Mouse (Mus musculus) heart, adult 2 months (tissue): ENCODE measurements around the gene Ccdc84. TPM values are rescaled to one million over a fixed set of nuclear protein-coding genes. Genes with fewer than 3 reads are reported as not detected.

Source experiments
- DNase-seq, 2 experiments: peaks; one replicate each; pipeline ENCODE4 v3.0.0; 2021
- H3K27ac ChIP-seq: fragments of 200-600 bp; 2 replicates; pipeline ENCODE4 v1.8.1; 2022
- H3K27me3 ChIP-seq: fragments of 200-500 bp; 2 replicates; pipeline ENCODE4 v1.6.1; 2012; ENCODE audit warnings: mild to moderate bottlenecking, low read length, inconsistent platforms, mixed read lengths; ENCODE audit not compliant: control insufficient read depth, insufficient read depth
- H3K36me3 ChIP-seq: fragments of 200-500 bp; 2 replicates; pipeline ENCODE4 v1.6.1; 2012; ENCODE audit warnings: low read length, inconsistent platforms; ENCODE audit not compliant: control insufficient read depth, insufficient read depth
- H3K4me1 ChIP-seq: fragments of 200-500 bp; 2 replicates; pipeline ENCODE4 v1.6.1; 2011; ENCODE audit warnings: low read length; ENCODE audit not compliant: control insufficient read depth, insufficient read depth
- H3K4me3 ChIP-seq: fragments of 200-600 bp; 2 replicates; pipeline ENCODE4 v1.8.1; 2022
- H3K79me2 ChIP-seq: fragments of 200-500 bp; replicated peaks from 2 replicates; pipeline ENCODE4 v1.6.1; 2012; ENCODE audit warnings: mild to moderate bottlenecking, inconsistent platforms, low read length, moderate library complexity, mixed read lengths; ENCODE audit not compliant: control insufficient read depth, insufficient read depth
- H3K9ac ChIP-seq: fragments of 200-500 bp; 2 replicates; pipeline ENCODE4 v1.6.1; 2012; ENCODE audit warnings: low read depth, mild to moderate bottlenecking, control low read depth, inconsistent platforms, low read length, mixed read lengths
- CTCF ChIP-seq: fragments of 200-600 bp; IDR thresholded peaks from 2 replicates; pipeline ENCODE4 v1.8.1; 2022; ENCODE audit warnings: antibody characterized with exemption, mild to moderate bottlenecking, moderate library complexity
- EP300 ChIP-seq: fragments of 200-500 bp; IDR thresholded peaks from 2 replicates; pipeline ENCODE4 v1.6.1; 2011; ENCODE audit warnings: low read depth, low read length, control low read depth; ENCODE audit not compliant: insufficient read depth
- POLR2A ChIP-seq: fragments of 200-500 bp; IDR thresholded peaks from 2 replicates; pipeline ENCODE4 v1.6.1; 2011; ENCODE audit warnings: mild to moderate bottlenecking, low read depth, low read length, control low read depth; ENCODE audit not compliant: insufficient read depth
- WGBS: fragments of 180-500 bp; shearing (Covaris S2); methylation state at CpG from one replicate; pipeline ENCODE4 v1.1.7; 2018; 5-methylcytosine and 5-hydroxymethylcytosine counted together
- intact Hi-C: fragments of 180-260 bp; cut with DNase I; formaldehyde crosslinking; loops from one replicate; pipeline ENCODE4 v1.15.1; 2025
- polyA plus RNA-seq: library from polyadenylated mRNA; depleted of rRNA; stranded (reverse); fragments of >200 nt; gene quantifications from 2 replicates; pipeline ENCODE4 v1.2.3, GENCODE M21; 2012
- total RNA-seq, 2 experiments: library from RNA; stranded (reverse); gene quantifications; 2 replicates each; pipeline ENCODE4 v1.2.3; 2021

Gene Ccdc84
- total and polyA plus RNA-seq, 3 experiments: 5.5 to 10.5 (median 5.7) TPM

- under 1% methylated on average over 24 of the region's 24 CpGs for WGBS
- H3K4me1 ChIP-seq: peaks cover 1% of the 10 kb centered on the region; the same call in 1 of the 2 replicates
- no peaks in the 10 kb centered on the region for H3K79me2 ChIP-seq
- no peaks in the 10 kb centered on the region for H3K27me3 ChIP-seq
- H3K36me3 ChIP-seq: peaks cover 12% of the 10 kb centered on the region
- H3K27ac ChIP-seq: peak overlapping the region; percentile 94
- peak overlapping the region; percentile 79 for H3K4me3 ChIP-seq
- peak overlapping the region; percentile 92 for H3K9ac ChIP-seq
- intact Hi-C loops: no loop called here
- TF ChIP-seq POLR2A (no peak), EP300 (no peak), CTCF (no peak)
- no peak for DNase-seq
Observed at GRCm38 (mm10) chr9:44407752-44408097, 10.6 kb downstream of the Ccdc84 start.

- peak within 1 kb of the TSS; percentile 79 for H3K4me3 ChIP-seq
- DNase-seq: peak; percentile 94
- peak within 1 kb of the TSS; percentile 94 for H3K27ac ChIP-seq
- under 1% methylated on average over 51 of the region's 51 CpGs for WGBS
- peaks cover 1% of the 10 kb centered on the region; the same call in 1 of the 2 replicates for H3K4me1 ChIP-seq
- no peaks in the 10 kb centered on the region for H3K79me2 ChIP-seq
- peaks cover 12% of the 10 kb centered on the region for H3K36me3 ChIP-seq
- H3K9ac ChIP-seq: peak within 1 kb of the TSS; percentile 92
- no peaks in the 10 kb centered on the region for H3K27me3 ChIP-seq
- intact Hi-C loops: no loop called here
- peak; percentile 71; the same call in 1 of the 2 replicates for TF ChIP-seq POLR2A
- peak; percentile 68 for TF ChIP-seq EP300
- no peak for TF ChIP-seq CTCF
Observed at GRCm38 (mm10) chr9:44406906-44407751, 11.2 kb downstream of the Ccdc84 start, which contains the start of the genes Rps25 and Trappc4. TSS of gene Rps25 (plus strand) at chr9:44407139. TSS of gene Trappc4 (minus strand) at chr9:44407600.

- Histone ChIP-seq H3K79me2 (no peaks in the 10 kb centered on the region), H3K4me1 (peaks cover 6% of the 10 kb centered on the region; the same call in 1 of the 2 replicates), H3K27ac (no peak overlapping the region), H3K9ac (no peak overlapping the region), H3K4me3 (no peak overlapping the region), H3K36me3 (peaks cover 7% of the 10 kb centered on the region), H3K27me3 (no peaks in the 10 kb centered on the region)
- no peak for DNase-seq
- intact Hi-C loops: no loop called here
- 85% methylated on average over 3 of the region's 3 CpGs for WGBS
- TF ChIP-seq POLR2A (no peak), CTCF (no peak), EP300 (no peak)
Observed at GRCm38 (mm10) chr9:44405011-44405410, 13.4 kb downstream of the Ccdc84 start.

GRCm38 (mm10) chr9:44401081-44401480 lies 17.3 kb downstream of the Ccdc84 start:
- Histone ChIP-seq H3K27me3 (no peaks in the 10 kb centered on the region), H3K27ac (peak overlapping the region; percentile 48), H3K79me2 (no peaks in the 10 kb centered on the region), H3K4me3 (no peak overlapping the region), H3K4me1 (peaks cover 7% of the 10 kb centered on the region), H3K9ac (no peak overlapping the region), H3K36me3 (no peaks in the 10 kb centered on the region)
- 0 out of 2 replicates have a peak, but pooled peaks have one; percentile 45 for TF ChIP-seq EP300
- TF ChIP-seq POLR2A: no peak
- TF ChIP-seq CTCF: no peak
- 37% methylated on average over 4 of the region's 4 CpGs for WGBS
- intact Hi-C loops: no loop called here
- peak in 1 of 2 experiments; percentile 75 for DNase-seq

GRCm38 (mm10) chr9:44399795-44400114 lies 18.6 kb downstream of the Ccdc84 start:
- intact Hi-C loops: no loop called here
- no peaks in the 10 kb centered on the region for H3K36me3 ChIP-seq
- no peaks in the 10 kb centered on the region for H3K27me3 ChIP-seq
- peak in 1 of 2 experiments; percentile 60 for DNase-seq
- TF ChIP-seq CTCF (no peak), EP300 (no peak), POLR2A (no peak)
- no peak overlapping the region for H3K9ac ChIP-seq
- peak overlapping the region; percentile 36; the same call in 1 of the 2 replicates for H3K27ac ChIP-seq
- H3K4me3 ChIP-seq: no peak overlapping the region
- peaks cover 8% of the 10 kb centered on the region for H3K4me1 ChIP-seq
- 71% methylated on average over 6 of the region's 6 CpGs for WGBS
- H3K79me2 ChIP-seq: no peaks in the 10 kb centered on the region
